Mouse (Mus musculus): ENCODE data around the gene Chn2. TPM values are rescaled to one million over a fixed set of nuclear protein-coding genes. Genes with fewer than 3 reads are reported as not detected.

Chn2 gene
- total RNA-seq, 1 experiment from 2014 or later, result 11.7 TPM

DNA sequence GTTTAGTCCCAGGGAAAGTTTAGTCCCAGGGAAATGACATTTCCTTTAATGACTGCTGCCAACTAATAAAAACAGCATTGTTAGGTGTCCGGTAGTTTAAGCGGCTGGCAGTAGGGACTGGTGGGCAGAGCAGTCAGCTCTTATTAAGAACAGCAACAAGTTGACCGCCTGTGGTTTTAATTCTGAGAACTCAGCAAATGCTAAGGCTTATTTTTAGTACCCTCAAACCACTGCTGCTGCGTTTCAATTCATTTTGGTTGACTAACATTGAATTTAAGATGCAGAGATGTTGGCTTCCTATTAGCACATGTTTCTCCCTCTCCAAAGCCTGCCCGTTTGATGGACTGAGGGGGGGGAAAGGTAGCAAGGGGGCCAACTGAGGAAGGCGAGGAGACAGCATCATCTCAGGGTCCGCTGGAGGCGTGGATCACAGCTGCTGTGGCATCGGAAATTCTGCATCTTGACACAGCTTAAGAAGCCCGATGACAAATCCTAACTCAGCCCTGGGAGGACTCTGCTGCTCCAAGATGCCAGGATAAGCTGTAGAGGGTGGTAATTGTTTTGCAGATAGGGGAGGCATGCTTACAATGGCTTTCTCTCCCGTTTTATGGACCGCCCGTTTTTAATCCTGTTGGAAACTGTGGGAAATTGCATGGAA, 2.2 kb downstream of the Chn2 start:
- ATAC-seq (replicated peaks; ENCODE audit: low read depth, poor library complexity, severe bottlenecking), result no peak

DNA sequence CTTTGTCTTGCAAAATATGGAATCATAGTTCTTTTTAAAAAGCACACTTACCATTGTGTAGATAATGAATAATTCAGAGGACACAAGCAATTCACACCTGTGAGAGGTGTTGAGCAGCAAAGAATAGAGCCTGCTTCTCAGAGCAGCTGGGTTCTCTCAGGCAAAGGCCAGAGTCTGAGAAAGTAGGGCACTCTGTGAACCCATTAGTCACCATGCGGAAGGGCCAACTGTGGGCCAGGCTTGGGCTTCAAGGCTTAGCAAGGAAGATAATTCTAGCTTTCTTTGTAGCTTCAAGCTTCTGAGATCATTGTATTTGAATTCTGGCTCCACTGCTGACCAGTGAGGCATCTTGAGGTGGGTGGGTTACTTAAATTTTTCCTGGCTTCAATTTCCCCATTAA, 2.8 kb downstream of the Chn2 start:
- no peak for ATAC-seq (replicated peaks; ENCODE audit: low read depth, poor library complexity, severe bottlenecking)

DNA sequence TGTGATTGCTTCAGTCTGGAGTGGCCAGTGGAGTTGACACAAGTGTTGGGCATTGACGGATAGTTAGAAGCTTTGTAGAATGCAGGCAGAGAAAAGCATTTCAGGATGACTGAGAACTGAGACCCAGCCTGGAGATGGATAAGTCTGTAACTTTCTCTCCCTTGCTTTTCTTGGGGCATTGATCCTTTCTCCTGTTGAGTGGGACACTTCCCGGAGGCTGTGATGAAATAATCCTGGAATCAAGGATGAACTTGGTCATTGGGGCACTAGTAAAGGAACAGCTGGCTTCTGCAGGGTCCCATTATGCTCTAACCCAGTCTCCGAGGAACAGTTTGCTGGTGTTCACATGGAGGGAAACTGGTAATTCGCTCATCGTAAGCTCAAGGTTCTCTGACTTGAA, 4.2 kb downstream of the Chn2 start:
- no peak for ATAC-seq (replicated peaks; ENCODE audit: low read depth, poor library complexity, severe bottlenecking)

DNA sequence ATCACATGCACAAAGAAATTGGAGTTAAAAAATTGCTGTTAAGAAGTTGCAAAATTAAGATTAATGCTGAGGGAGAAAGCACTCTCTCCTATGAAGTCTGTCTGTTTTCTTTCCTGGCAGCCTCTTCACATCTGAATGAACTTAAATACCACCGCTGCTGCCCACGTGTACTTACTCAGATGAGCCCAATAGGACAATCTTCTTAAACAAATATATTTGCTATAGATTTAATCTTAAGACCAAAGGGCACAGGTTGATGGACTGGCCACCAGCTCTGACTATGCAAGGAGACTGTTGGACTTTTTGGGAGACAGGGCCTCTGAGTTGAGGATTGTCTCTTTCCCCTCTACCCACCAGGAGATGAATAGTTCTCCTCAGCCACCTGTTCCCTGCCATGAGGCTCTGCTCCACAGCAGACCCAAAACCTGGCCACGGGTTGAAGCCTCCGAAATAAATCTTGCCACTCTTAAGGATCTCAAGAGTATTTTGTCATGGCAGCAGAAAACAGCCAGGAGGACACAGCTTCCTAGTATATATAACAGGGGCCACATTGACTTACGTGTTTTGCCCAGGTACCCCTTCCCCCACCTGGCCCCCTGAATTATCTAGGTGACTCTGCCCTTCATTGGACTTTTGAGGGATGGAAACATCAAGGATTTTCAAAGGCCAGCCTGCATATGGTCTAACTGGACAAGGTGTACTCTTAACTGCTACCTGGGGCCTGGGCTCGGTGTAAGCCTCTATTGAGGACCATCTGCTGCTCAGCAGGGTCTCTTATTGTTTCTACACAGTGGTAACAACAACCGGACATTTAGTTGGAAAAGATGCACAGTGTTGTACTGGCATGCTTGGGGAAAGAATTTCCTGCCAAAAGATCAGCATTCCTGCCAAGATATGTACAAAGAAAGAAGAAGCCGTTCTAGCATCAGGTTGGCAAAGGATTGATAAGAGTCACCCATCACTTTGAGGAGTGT, 6.7 kb downstream of the Chn2 start:
- no peak for ATAC-seq (replicated peaks; ENCODE audit: low read depth, poor library complexity, severe bottlenecking)

DNA sequence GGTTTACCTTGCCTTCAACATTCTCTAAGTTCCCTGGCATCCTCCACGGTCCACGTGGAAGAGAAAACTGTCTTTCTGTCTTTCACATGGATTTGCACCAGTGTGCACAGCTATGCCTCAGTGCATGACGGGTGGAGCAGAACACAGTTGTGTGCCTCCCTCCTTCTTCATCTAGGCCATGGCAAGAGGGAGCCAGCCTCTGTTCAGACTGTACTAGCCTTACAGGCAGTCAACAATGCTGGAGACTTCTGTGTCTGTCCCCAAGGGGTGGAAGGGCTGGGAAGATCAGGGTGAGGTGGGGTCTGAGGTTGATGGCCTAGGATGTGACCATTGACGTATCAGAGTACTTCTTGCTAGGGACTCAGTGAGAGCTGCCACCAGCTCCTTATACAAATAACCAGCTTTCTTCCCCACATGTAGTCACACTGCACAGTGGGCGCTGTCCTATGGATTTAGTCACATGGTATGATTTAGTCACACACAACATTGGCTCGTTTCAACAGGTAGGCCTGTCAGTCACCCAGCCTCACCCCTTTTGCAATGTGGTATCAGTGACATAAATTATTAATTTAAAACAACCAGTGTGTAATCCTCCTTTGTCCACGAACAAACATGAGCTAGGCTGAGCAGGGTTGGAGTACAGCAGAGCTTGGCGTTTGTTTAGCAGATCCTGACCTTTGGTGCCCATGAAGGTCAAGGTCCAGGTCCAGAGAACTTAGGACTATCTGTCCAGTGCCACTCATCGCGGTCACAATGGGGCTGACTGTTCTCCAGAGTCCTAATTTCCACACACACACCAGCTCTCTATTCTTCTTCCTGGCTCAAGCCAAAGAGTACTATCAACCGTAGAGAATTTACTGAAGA, 7.8 kb downstream of the Chn2 start:
- no peak for ATAC-seq (replicated peaks; ENCODE audit: low read depth, poor library complexity, severe bottlenecking)

DNA sequence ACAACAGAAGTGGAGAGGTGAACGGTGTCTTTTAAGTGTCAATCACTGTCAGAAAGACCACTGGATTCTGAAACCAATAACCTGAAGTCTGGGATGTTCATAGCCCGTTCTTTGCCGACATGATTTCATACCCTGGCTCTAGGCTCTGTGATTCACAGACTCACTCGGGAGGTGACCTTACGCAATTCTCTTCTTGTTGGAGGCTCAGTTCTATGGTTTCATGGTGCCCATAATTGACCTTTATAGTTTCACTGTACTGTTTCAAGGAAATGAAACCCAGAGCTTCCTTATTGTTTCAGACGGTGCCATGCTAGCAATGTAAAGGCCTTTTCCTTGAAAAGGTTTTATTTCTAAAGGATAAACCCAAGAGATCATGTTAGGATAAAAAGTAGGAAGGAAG, 9.4 kb downstream of the Chn2 start:
- peak; percentile 66 for ATAC-seq (replicated peaks; ENCODE audit: low read depth, poor library complexity, severe bottlenecking)

DNA sequence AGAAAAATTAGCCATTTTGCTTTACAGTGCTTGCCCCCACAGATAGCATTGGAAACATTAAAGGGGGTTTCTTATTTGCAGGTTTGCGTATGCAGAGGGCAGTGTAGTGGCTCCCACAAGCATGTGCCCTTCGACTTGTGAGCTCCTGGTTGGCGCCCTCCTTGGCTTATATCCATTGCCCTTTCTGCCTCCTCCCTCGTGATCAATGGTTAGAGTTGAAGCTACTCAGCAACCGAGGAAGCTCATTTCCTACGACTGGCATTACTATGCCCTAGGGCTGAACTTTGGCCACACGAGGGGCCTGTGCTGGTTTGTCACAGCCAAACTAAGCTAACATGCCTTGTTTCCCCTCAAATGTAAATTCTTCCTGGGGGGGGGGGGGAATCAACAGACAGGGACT, 11.8 kb downstream of the Chn2 start:
- no peak for ATAC-seq (replicated peaks; ENCODE audit: low read depth, poor library complexity, severe bottlenecking)

DNA sequence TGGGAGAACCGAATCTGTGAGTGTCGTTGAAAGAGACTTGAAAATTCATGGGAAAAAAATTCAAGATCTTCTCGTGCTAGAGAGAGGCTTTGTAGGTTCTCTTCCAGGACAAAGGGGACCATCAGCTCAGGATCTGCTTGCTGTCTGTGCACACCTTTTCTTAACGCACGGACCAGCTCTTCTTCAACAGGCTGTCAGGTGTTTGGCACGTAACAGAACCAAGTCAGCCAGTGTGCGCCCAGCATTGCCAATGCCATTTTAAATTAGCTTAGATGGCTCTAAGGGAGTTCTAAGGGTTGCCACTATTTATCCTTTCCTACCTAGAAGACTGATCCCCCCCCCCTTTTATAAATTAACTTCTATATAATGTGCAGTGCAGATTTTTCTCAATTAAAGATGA, 12.8 kb downstream of the Chn2 start:
- no peak for ATAC-seq (replicated peaks; ENCODE audit: low read depth, poor library complexity, severe bottlenecking)

DNA sequence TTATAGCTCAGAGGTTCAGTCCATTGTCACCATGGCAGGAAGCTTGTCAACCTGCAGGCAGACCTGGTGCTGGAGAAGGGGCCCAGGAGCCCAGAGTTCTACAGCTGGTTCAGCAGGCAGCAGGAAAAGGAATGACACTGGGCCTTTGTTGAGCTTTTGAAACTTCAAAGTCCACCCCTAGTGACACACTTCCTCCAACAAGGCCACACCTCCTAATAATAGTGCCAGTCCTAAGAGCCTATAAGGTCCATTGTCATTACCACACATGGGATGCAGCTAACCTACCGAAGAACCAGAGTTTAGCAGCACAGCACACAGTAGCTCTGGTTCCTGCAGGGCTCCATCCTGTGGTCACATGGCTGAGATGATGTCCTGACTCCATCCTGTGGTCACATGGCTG, 13.3 kb downstream of the Chn2 start:
- no peak for ATAC-seq (replicated peaks; ENCODE audit: low read depth, poor library complexity, severe bottlenecking)

DNA sequence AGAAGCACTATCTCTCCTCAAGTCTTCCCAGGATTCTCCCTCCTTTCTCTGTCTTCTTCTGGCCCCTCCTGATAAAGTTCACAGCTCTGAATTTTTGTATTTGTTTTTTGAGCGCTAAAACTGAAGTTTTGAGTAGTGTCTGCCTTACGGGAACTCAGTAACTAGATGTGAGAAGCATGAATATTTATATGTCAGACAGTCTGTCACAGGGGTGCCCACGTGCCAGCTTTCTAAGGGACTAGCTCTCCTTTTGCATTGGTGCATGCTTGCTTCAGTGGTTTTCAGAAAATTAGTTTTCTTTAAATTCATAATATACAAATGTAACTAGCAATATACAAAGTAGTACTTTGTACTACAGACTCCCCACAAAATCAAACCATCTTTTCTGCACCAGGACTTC, 14.0 kb downstream of the Chn2 start:
- ATAC-seq (replicated peaks; ENCODE audit: low read depth, poor library complexity, severe bottlenecking), result no peak

DNA sequence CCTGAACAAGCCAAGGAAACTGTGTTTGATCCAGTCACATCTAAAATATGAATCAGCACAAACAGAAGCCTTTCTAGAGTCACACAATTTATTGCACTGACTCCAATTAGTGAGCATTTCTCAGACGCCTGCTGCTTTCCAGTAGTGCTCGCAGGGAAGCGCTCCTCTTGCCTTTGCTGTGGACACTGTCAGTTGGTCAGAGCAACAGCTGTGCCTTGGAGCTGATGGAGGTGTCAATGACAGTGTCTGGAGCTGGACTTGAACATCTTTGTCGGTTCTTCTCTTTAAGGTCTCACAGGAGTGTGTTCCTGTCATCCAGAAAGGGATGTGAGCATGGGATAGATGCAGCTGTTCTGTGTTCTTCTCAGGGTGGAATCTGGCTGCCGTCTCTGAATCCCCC, 16.0 kb downstream of the Chn2 start:
- no peak for ATAC-seq (replicated peaks; ENCODE audit: low read depth, poor library complexity, severe bottlenecking)

DNA sequence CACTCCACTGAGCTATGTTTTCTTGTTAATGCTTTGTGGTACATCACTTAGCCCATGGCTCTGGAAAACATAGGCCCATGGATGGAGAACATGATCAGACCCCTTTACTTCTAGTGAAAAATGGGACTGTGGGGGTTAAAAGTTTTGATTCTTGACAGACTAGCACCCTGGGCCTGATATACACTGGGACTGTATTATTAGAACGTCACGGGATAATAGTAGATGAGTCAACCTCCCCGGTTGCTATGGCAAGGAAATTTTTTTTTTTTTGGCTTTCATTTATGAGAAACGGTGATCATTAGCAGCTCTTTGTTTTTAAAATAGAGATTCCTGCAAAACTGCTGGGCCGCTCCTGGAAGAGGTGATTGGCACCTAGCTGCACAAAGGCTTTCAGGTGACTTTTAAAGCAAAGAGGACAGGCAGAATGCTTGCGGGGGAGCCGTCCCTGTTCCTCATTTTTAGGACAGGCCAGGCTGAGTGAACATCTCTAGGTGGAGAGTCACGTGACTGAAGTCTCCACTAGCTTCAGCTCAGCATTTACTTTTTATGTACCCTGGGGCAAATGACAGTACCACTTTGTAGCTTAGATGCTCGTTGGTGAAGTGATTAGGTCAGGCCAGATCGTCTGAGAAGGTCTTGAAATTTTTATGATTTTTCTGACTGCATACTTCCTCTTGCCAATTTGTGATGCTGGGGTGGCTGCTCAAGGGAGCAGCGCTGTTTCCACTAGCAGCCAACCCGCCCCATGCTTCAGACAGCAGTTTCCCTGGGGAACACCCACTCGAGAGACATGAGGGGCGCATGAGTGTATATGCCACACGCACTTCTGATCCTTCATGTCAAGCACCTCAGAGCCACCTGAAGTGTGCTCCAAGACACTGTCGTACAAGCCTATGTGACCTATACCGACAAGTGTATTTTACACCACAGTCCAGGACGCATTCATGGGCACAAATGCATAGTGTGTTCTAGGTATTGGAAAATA, 17.5 kb downstream of the Chn2 start:
- ATAC-seq (replicated peaks; ENCODE audit: low read depth, poor library complexity, severe bottlenecking), result no peak

DNA sequence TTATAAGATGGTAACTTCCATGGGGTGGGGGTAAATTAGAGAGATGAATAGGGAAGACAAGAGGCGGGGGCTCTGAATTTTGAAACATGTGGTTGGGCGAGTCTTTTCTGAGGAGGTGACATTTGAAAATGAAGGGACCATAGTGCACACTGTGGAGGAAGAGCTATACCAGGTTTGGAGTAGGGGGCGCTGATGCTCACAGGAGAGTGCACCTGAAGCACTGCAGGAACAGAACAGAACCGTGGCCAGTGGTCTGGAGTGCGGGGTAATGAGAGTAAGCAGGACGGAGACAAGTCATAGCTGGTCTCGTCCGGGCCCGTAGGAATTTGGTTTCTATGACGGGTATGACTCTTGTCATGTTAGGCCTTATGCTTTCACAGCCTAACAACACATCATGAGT, 18.3 kb downstream of the Chn2 start:
- ATAC-seq (replicated peaks; ENCODE audit: low read depth, poor library complexity, severe bottlenecking), result no peak

DNA sequence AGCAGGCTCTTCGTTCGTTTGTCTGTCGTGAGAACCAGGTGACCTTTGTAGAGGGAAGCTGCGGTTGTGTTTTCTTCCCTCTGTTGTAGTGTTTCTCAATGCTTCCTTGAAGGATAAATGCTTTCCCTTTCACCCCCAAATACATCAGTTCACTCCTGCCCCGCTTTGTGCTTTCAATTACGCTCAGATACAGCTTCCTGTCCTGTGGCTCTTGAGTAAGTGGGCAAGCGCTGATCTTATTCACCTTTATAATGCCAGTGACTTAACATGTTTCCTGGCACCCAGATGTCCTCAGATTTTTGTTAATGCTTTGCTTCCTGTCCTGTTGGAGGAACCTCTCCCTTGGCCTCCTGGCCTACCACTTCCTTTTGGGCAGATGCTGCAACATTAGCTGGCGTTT, 19.5 kb downstream of the Chn2 start:
- peak; percentile 70 for ATAC-seq (replicated peaks; ENCODE audit: low read depth, poor library complexity, severe bottlenecking)

DNA sequence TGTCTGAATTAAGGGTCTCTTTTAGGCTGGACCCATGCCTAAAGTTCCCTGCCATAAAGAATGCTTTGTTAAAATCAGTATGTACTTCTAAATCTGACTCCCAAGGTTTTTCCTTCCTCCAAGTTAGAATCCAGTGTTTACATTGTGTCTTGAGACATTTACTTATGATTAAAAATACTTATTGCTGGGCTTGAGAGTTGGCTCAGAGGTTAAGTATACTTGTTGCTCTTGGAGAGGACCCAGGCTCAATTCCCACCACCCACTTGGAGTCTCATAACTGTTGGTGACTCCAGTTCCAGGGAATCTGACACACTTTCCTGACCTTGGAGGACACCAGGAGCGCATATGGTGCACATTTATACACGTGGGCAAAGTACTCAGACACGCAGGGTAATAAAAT, 20.9 kb downstream of the Chn2 start:
- no peak for ATAC-seq (replicated peaks; ENCODE audit: low read depth, poor library complexity, severe bottlenecking)

DNA sequence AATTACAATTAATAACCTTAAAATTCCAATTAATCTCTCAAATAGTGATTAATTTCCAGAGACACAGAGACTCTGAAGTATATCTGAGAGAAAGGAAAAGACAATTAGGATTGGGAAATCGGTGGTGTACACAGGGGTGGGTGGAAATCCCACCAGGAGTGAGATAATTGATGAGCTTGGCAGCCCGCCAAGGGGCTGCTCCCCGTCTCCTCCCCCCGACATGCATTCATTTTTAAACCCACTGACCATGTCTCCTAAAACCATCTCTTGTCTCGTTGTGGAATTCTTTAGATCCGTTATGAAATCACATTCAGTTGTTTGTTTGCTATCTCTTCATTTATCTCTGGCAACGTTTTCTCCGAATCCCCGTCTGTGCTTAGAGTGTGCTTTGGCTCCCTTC, 22.0 kb downstream of the Chn2 start:
- ATAC-seq (replicated peaks; ENCODE audit: low read depth, poor library complexity, severe bottlenecking), result no peak

DNA sequence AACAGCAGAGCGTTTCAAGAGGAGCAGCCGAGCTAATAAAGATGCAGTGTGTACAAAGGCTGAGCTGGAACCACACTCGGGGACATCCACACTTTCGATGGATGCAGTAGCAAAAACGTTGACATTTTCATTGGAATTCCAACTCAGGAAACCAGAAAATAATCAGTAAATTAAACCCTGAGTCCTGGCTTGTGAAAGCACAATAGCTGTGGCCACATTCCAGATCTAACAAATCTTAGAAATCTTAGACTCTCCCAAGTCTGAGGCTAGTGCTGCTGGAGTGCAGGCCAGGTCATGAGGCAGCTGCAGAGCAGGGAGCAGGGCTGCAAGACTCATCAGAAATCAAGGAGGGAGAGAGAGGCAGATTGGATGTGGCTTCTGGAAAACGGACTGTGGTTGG, 24.5 kb downstream of the Chn2 start:
- ATAC-seq (replicated peaks; ENCODE audit: low read depth, poor library complexity, severe bottlenecking), result no peak

DNA sequence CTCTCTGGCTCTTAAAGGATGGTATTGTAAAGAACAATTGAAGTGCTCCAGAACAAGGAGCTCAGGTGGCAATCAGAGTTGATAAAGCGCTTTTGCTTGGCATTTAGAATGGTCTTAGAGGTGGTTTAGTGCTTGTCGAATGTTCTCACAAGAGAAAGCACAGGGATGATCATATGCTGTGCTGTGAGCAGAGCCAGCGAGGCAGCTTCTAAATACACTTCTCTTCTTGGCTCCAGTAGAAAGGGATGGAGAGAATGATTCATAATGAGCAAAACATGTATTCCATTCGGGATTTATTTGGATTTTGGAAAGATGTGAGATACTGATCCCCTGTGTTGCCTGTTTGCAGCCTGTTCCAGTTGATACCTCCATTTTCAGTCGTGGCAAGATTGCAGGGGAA, 28.0 kb downstream of the Chn2 start:
- no peak for ATAC-seq (replicated peaks; ENCODE audit: low read depth, poor library complexity, severe bottlenecking)

DNA sequence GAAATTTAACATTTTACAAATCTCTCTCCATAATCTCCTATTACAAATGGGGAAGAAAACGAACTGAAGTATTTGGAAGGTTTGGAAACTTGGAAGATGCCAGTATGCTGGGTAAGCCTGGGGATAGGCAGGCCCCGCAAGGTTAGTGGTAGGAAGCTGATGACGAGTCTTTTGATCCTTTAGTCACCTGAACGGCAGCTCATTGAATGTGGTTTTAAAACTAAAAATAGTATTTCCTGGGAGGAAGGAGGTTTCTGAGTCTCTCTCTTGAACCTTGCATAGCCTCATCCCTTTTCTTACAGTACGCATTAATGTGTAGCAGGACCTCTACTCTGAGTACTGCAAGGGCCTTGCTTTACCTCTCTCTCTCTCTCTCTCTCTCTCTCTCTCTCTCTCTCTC, 29.5 kb downstream of the Chn2 start:
- 0 out of 2 replicates have a peak, but pooled peaks have one; percentile 18 for ATAC-seq (replicated peaks; ENCODE audit: low read depth, poor library complexity, severe bottlenecking)
